Mouse (Mus musculus): Measurements from ENCODE around the gene Kif26b.

Gene Kif26b

GRCm38 (mm10) chr1:178912936-178913716 lies 384.2 kb downstream of the Kif26b start:
- no peak for DNase-seq (ENCODE audit: low spot score in 2 of 2)

- DNase-seq (ENCODE audit: low spot score in 2 of 2) = no peak
Measured at GRCm38 (mm10) chr1:178915056-178915455, 386.1 kb downstream of the Kif26b start.

DNA sequence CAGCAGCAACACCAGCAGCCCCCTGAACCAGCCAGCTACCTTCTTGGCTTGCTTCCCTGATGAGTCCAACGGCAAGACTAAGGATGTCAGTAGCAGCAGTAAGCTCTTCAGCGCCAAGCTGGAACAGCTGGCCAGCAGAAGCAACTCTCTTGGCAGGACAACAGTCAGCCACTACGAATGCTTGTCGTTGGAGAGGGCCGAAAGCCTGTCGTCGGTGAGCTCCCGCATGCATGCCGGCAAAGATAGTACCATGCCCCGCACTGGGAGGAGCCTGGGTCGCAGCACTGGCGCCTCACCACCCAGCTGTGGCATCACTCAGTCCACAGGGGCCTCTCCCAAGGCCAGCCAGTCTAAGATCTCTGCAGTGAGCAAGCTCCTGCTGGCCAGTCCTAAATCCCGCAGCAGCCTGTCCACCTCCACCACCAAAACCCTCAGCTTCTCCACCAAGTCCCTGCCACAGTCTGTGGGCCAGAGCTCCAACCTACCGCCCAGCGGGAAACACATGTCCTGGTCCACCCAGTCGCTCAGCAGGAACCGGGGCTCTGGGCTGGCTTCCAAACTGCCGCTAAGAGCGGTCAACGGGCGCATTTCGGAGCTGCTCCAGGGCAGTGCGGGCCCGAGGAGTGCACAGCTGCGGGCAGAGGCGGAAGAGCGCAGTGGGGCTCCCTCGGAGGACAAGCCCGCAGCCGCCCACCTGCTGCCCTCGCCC lies 388.4 kb downstream of the Kif26b start:
- no peak for DNase-seq (ENCODE audit: low spot score in 2 of 2)

DNA sequence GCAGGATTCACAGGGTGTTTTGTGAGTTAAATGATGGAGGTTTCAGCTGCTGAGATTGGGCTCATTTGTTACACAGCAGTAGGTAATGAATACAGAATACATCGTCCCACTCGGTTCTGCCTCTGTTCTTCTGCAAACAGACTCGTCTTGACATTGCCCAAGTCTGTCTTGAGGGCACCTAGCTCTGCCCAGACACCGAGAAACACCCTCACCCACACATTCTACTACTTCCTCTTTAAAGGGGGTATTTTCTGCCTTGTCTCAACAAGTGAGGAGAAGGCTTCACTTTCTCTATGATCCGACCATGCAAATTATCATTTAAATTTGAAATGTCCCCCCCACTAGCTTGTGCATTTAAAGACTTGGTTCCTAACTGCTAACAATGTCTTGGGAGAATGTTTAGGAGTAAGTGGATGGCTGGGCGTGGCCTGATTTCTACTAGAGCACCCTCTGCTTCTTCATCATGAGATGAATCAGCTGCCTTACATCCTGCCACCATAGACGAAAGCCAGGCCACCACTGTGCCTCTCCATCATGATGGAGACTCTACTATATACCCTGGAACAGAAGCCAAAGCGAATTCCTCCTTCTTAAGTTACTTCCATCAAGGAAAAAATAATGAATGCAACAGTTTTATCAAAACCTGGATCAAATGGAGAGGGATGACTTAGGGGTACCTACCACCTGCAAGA lies 395.7 kb downstream of the Kif26b start:
- DNase-seq (ENCODE audit: low spot score in 2 of 2) = no peak

- no peak for DNase-seq (ENCODE audit: low spot score in 2 of 2)
Measured at GRCm38 (mm10) chr1:178929531-178929930, 400.6 kb downstream of the Kif26b start.

DNA sequence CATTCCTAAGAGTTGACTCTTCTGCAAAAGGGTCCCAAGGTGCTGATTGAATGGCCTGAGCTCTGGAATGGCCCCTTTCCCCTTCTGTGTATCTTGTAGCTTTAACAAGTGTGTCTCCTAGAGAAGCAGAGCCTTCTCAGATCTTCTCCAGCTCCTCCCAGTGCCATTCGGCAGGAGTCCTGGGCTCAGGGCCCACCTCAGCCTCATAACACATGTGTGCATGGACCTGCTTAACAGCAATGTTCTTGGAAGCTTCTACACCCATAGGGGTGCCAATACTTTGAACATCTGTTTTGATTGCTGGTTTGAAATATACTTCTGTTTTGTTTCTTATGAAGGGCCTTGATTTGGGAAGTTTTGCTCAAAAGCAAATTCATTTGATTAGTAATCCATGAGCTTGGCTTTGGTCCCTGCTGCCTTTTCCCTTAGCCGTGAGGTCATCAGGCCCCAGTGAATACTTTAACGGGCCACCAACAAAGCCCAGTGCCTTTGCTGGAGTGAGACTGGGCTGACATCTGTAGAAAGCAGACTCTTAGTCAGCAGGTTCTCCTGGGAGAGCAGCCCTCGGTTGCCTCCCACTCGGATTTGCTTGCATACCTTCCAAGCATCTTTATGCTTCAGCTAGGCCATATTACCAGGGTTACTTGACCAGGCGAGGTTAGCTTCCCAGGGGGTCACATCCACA lies 405.2 kb downstream of the Kif26b start:
- DNase-seq (ENCODE audit: low spot score in 2 of 2) = no peak

GRCm38 (mm10) chr1:178936457-178936856 lies 407.5 kb downstream of the Kif26b start:
- no peak for DNase-seq (ENCODE audit: low spot score in 2 of 2)

DNA sequence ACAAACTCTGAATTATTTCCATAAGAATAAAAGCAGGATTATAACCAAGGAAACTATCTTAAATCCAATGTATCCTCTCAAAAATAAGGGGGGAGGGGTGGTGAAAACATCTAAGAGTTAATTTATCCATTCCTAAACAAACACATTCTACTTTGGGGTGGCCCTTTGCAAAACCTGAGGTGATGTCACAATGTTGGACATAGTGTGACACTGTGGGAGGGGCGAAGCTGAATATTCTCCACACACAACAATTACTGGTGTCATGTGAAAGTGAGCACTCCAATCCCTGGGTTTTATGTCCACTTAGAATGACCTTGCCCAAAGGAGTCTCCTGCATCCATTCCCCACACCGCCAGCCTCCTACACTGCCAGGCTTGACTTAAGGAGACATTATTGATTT lies 408.1 kb downstream of the Kif26b start:
- DNase-seq (ENCODE audit: low spot score in 2 of 2) = no peak

GRCm38 (mm10) chr1:178940353-178940752 lies 411.4 kb downstream of the Kif26b start:
- no peak for DNase-seq (ENCODE audit: low spot score in 2 of 2)

- DNase-seq (ENCODE audit: low spot score in 2 of 2) = no peak
Measured at GRCm38 (mm10) chr1:178942251-178942963, 413.5 kb downstream of the Kif26b start.

- no peak for DNase-seq (ENCODE audit: low spot score in 2 of 2)
Measured at GRCm38 (mm10) chr1:178952910-178953309, 424.0 kb downstream of the Kif26b start.

- no peak for DNase-seq (ENCODE audit: low spot score in 2 of 2)
Measured at GRCm38 (mm10) chr1:178958641-178959040, 429.7 kb downstream of the Kif26b start.

DNA sequence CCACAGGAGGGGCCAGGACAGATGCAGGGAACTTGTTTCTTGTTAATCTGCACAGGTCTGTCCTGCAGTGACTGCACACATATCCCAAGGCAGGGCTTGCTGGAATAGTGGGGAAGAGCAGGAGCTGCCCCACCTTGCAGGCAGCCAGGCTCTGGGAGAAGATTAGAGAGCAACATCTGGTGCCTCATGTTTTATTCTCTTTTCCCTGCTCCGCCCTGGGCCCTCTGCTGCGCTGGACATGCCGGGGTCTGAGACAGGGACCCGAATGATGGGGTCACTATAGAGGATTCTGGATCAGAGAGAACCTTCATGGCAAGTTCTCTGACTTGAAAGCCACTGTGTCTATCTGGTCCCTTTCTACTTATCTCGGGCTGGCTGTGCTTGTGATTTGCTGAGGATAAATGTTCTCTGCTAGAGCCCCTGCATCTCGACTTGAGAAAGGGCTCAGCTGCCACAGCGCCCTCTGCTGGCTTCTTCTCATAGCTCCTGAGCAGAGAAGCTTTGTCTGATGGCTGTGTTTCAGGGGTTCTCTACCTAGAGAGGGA lies 431.2 kb downstream of the Kif26b start:
- DNase-seq (ENCODE audit: low spot score in 2 of 2) = peak; percentile 82 to 85

DNA sequence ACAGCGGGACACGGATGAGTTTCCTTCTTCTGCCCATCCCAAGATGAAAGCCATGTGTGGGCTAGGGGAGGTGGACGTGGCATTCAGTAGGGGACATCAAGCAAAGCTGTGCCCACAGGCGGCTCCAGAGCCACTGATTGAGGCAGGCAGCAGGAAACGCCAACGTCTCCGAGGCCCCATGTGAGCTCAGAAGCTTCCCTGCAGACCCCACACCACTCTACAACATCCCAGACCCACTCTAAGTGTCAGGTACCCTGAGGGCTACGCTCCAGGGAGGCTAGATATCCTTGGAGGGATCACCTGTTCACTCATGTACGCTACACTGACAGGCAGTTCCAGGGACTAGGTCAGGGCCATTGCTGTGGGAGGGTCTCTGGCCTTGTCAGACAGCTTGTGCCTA lies 432.7 kb downstream of the Kif26b start:
- no peak for DNase-seq (ENCODE audit: low spot score in 2 of 2)

GRCm38 (mm10) chr1:178972055-178972454 lies 443.1 kb downstream of the Kif26b start:
- no peak for DNase-seq (ENCODE audit: low spot score in 2 of 2)

- DNase-seq (ENCODE audit: low spot score in 2 of 2) = no peak
Measured at GRCm38 (mm10) chr1:178978617-178979245, 449.8 kb downstream of the Kif26b start.

GRCm38 (mm10) chr1:178980185-178980584 lies 451.3 kb downstream of the Kif26b start:
- no peak for DNase-seq (ENCODE audit: low spot score in 2 of 2)

DNA sequence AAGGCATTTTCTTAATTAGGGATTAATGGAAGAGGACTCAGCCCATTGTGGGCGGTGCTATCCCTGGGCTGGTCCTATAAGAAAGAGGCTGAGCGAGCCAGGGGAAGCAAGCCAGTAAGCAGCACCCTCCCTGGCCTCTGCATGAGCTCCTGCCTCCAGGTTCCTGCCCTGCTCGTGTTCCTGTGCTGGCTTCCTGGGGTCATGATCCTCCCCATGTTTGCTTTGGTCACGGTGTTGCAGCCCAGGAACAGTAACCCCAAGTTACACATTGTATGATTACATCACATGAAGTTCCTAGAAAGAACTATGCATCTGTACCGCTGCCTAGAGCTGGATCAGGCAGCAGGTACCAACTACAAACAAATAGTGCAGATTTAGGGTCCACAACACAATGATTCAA lies 452.7 kb downstream of the Kif26b start:
- DNase-seq (ENCODE audit: low spot score in 2 of 2) = no peak

DNA sequence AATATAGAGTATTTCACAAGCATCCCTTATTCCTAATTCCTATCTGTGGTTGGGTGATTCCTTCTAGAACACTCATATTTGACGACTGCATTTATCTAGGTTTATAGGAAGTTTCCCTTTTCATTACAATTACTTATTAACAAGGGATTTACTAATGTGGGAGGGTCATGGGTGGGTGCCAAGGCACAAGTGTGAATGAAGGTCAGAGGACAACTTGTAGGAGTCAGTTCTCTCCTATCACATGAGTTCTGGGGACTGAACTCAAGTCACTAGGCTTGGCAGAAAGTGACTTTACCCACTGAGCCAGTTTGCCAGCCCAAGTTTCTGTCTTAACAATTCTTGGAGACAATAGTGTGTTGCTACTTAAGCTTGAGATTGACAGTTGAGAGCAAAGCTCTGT lies 459.3 kb downstream of the Kif26b start:
- DNase-seq (ENCODE audit: low spot score in 2 of 2) = no peak

All from right cerebral cortex, adult 2 months (tissue).